Mouse (Mus musculus) ES-Bruce4 (cell line): Measurements from ENCODE around the gene Atp2a1. TPM values are rescaled to one million over a fixed set of nuclear protein-coding genes. Genes with fewer than 3 reads are reported as not detected.

ENCODE experiments used
- H3K27ac ChIP-seq: 2 replicates; pipeline ENCODE4 v1.5.1; 2012; ENCODE audit warnings: low read length, inconsistent platforms; ENCODE audit not compliant: insufficient read depth
- H3K27me3 ChIP-seq: 2 replicates; pipeline ENCODE4 v1.6.1; 2012; ENCODE audit warnings: mild to moderate bottlenecking, low read length, inconsistent platforms; ENCODE audit not compliant: control insufficient read depth, poor library complexity, insufficient read depth, severe bottlenecking
- H3K36me3 ChIP-seq: 2 replicates; pipeline ENCODE4 v1.6.1; 2012; ENCODE audit warnings: inconsistent platforms, mild to moderate bottlenecking, low read length, moderate library complexity; ENCODE audit not compliant: control insufficient read depth, poor library complexity, insufficient read depth, severe bottlenecking
- H3K4me1 ChIP-seq: one replicate; pipeline ENCODE4 v1.8.1; 2011; ENCODE audit warnings: low read length; ENCODE audit not compliant: control insufficient read depth, insufficient read depth
- H3K4me3 ChIP-seq: 2 replicates; pipeline ENCODE4 v1.5.1; 2011; ENCODE audit warnings: low read depth, mild to moderate bottlenecking, low read length
- H3K9ac ChIP-seq: 2 replicates; pipeline ENCODE4 v1.6.1; 2012; ENCODE audit warnings: low read depth, mild to moderate bottlenecking, inconsistent platforms; ENCODE audit not compliant: poor library complexity, severe bottlenecking
- H3K9me3 ChIP-seq: replicated peaks from 2 replicates; pipeline ENCODE4 v1.6.1; 2012; ENCODE audit warnings: mild to moderate bottlenecking, low read length, inconsistent platforms; ENCODE audit not compliant: control insufficient read depth, poor library complexity, insufficient read depth, severe bottlenecking
- CTCF ChIP-seq: IDR thresholded peaks from one replicate; pipeline ENCODE4 v1.8.1; 2011; ENCODE audit warnings: low read depth, low read length
- EP300 ChIP-seq: IDR thresholded peaks from 2 replicates; pipeline ENCODE4 v1.6.1; 2011; ENCODE audit warnings: low read depth, low read length; ENCODE audit not compliant: insufficient read depth
- POLR2A ChIP-seq: IDR thresholded peaks from one replicate; pipeline ENCODE4 v1.8.1; 2011; ENCODE audit warnings: low read length; ENCODE audit not compliant: insufficient read depth
- polyA plus RNA-seq: library from polyadenylated mRNA; stranded (reverse); fragments of >200 nt; gene quantifications from 2 replicates; pipeline ENCODE4 v1.2.4, GENCODE M21; 2011; ENCODE audit warnings: low read depth; ENCODE audit not compliant: missing spikeins, insufficient read depth, insufficient read length

The Atp2a1 gene
- polyA plus RNA-seq, 1 experiment: 0.40 TPM

DNA sequence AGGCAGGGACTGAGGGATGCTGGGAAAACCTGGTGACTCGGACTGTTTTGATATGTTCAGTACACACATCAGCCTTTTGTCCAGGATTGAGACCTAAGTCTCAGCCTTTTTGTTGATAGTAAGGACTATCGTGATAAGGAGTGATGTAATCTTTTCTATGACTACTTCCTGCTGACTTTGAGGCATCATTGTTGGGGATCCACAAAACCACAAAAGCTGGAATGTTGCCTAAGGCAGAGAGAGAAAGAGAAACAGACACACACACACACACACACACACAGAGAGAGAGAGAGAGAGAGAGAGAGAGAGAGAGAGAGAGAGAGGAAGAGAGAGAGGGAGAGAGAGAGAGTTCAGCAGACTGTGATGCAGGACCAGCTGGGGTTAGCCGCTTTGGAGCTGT lies 44.4 kb downstream of the Atp2a1 start:
- H3K9ac ChIP-seq: no peak overlapping the region
- no peaks in the 10 kb centered on the region for H3K27me3 ChIP-seq
- no peak overlapping the region for H3K27ac ChIP-seq
- no peak overlapping the region for H3K4me3 ChIP-seq
- H3K36me3 ChIP-seq: no peaks in the 10 kb centered on the region
- TF ChIP-seq EP300 (no peak), CTCF (no peak), POLR2A (no peak)
- no peaks in the 10 kb centered on the region for H3K9me3 ChIP-seq
- no peaks in the 10 kb centered on the region for H3K4me1 ChIP-seq

DNA sequence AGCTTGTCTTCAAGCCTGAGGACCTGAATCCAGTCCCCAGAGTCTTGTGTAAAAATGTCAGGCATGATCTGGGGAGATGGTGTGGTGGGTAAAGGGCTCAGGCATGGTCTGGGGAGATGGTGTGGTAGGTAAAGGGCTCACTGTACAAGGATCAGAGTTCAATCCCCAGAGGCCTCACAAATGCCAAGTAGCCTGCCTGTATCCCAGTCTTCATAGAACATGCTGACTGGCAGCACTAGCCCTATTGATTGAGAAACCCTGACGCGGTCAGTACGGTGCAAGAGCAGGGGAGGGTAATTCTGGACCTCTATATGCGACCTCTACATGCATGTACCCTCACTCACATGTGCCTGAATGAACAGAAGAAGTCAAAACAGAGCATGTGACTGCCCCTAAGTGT lies 45.3 kb downstream of the Atp2a1 start:
- no peaks in the 10 kb centered on the region for H3K27me3 ChIP-seq
- H3K9me3 ChIP-seq: no peaks in the 10 kb centered on the region
- no peak overlapping the region for H3K9ac ChIP-seq
- H3K27ac ChIP-seq: no peak overlapping the region
- H3K4me3 ChIP-seq: no peak overlapping the region
- no peak for TF ChIP-seq CTCF
- no peak for TF ChIP-seq EP300
- TF ChIP-seq POLR2A: no peak
- H3K36me3 ChIP-seq: no peaks in the 10 kb centered on the region
- H3K4me1 ChIP-seq: no peaks in the 10 kb centered on the region

DNA sequence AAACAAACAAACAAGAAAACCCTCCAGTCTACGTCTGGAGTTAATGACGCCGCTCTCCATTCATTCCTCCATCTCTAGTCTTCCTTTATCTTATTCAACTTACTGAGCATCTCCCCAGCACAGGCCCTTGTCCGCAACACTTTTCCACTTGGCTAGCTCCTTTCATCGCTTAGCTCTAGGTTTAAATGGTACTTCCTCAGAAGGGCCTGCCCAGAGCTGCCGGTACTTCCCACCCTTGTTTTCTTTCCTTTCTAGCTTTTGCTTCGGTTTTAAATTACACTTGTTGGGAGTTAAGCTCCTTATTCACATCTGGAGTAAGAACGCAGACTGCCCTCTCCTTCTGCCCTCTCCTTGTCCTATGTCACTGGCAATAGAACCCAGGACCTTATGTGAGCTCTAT lies 45.9 kb downstream of the Atp2a1 start:
- H3K27ac ChIP-seq: no peak overlapping the region
- H3K9ac ChIP-seq: no peak overlapping the region
- no peak overlapping the region for H3K4me3 ChIP-seq
- no peaks in the 10 kb centered on the region for H3K27me3 ChIP-seq
- no peak for TF ChIP-seq CTCF
- no peak for TF ChIP-seq EP300
- no peak for TF ChIP-seq POLR2A
- no peaks in the 10 kb centered on the region for H3K9me3 ChIP-seq
- H3K36me3 ChIP-seq: no peaks in the 10 kb centered on the region
- H3K4me1 ChIP-seq: no peaks in the 10 kb centered on the region

DNA sequence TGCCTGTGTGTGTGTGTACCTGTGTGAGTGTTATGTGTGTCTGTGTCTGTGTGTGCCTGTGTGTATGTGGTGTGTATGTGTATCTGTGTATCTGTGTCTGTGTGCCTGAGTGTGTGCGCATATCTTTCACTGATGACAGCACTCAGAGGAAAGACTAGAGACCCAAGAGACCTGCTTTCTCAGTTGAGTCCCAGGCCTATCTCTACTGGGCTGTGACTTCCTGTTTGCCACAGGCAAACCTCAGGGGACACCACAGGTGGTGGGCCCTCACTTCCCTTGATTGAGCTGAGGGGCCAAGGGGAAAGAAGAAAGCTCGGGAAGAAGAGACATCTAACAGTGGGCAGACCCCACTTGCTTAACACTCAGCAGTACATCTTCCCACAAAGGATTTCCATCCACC lies 46.3 kb downstream of the Atp2a1 start:
- TF ChIP-seq EP300 (no peak), CTCF (no peak), POLR2A (no peak)
- Histone ChIP-seq H3K27ac (no peak overlapping the region), H3K9me3 (no peaks in the 10 kb centered on the region), H3K4me1 (no peaks in the 10 kb centered on the region), H3K9ac (no peak overlapping the region), H3K27me3 (no peaks in the 10 kb centered on the region), H3K36me3 (no peaks in the 10 kb centered on the region), H3K4me3 (no peak overlapping the region)

DNA sequence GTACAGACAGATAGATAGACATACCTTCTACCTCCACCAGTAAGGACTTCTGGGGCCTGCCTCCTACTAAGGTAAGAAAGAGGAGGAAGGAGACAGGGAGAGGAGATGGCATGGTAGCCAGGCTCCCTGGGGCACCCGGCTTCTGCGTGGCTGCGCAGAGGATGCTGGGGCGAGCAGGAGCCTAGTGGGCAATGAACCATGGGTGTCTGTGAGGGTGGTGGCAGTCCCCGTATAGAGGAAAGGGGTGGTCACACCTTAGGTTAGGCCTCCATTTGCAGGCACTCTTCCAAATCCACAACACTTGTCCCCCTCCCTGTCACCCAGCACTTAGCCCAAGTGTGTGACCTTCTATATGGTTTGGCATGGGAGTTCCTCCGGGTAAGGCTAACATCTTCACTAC lies 48.2 kb downstream of the Atp2a1 start, which contains the start of gene Cd19:
Cd19 (minus strand) TSS at position 165 of the 400 bp plus-strand sequence.
- Histone ChIP-seq H3K9me3 (no peaks in the 10 kb centered on the region), H3K36me3 (no peaks in the 10 kb centered on the region)

DNA sequence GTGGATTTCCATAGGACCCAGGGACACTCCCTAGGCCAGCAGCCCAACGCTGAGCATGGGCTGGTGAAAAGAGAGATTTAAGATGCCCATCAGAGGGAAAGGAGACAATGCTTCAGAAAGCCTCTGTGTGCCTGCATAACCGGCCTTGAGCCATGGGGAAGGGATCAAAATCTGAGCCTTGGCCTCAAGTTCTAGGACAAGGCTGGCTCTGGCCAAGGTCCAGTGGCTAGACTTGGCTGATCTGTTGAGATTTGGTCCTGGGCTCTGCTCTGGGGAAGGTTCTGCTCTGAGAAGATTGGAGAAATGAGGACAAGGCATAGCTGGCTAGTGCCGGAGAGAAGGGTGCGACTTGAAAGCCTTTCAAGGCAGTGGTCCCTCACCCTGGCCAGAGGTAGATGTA lies 51.8 kb downstream of the Atp2a1 start:
- no peaks in the 10 kb centered on the region for H3K27me3 ChIP-seq
- no peak overlapping the region for H3K4me3 ChIP-seq
- no peaks in the 10 kb centered on the region for H3K36me3 ChIP-seq
- TF ChIP-seq EP300: no peak
- no peak for TF ChIP-seq CTCF
- no peak for TF ChIP-seq POLR2A
- no peak overlapping the region for H3K27ac ChIP-seq
- no peak overlapping the region for H3K9ac ChIP-seq
- no peaks in the 10 kb centered on the region for H3K9me3 ChIP-seq
- no peaks in the 10 kb centered on the region for H3K4me1 ChIP-seq

More for the DNA sequence above, 48.2 kb downstream of the Atp2a1 start, which contains the start of gene Cd19:
- Histone ChIP-seq H3K4me3 (no peak within 1 kb of the TSS), H3K27me3 (no peaks in the 10 kb centered on the region), H3K9ac (no peak within 1 kb of the TSS), H3K27ac (no peak within 1 kb of the TSS), H3K4me1 (no peaks in the 10 kb centered on the region)
- TF ChIP-seq POLR2A: no peak
- TF ChIP-seq CTCF: no peak
- no peak for TF ChIP-seq EP300
